Mouse (Mus musculus) adrenal gland, adult 2 months (tissue): ENCODE measurements around the gene Fance. TPM values are rescaled to one million over a fixed set of nuclear protein-coding genes. Genes with fewer than 3 reads are reported as not detected.

Experiments used
- polyA plus RNA-seq: library from polyadenylated mRNA; depleted of rRNA; stranded (reverse); fragments of >200 nt; gene quantifications from 2 replicates; pipeline ENCODE4 v1.2.3, GENCODE M21; 2012; rRNA removed
- total RNA-seq, 2 experiments: library from RNA; stranded (reverse); gene quantifications; 2 replicates each; pipeline ENCODE4 v1.2.3; 2021

The Fance gene
- total and polyA plus RNA-seq, 3 experiments = 19.5 to 31.5 (median 22.5) TPM

Other genes with a start within 250 kb of the Fance start
- under 1 TPM in 1 of 2 experiments, not detected in 1; 0.24 TPM for gene Tcp11, start 232.9 kb upstream of the Fance start, total RNA-seq
- gene Tcp11, start 232.9 kb upstream of the Fance start, polyA plus RNA-seq = 0.08 TPM in 1 of 2 replicates, not detected in the other
- 10 to 100 TPM in 1 of 2 experiments, 1 to 10 TPM in 1; 9.8 to 16.7 TPM for gene Scube3, start 171.4 kb upstream of the Fance start, total RNA-seq
- gene Scube3, start 171.4 kb upstream of the Fance start, polyA plus RNA-seq = 28.1 and 33.1 TPM in 2 replicates
- 10 to 100 TPM; 31.3 to 39.2 TPM for gene Zfp523, start 136.4 kb upstream of the Fance start, total RNA-seq
- 118 and 122 TPM in 2 replicates for gene Zfp523, start 136.4 kb upstream of the Fance start, polyA plus RNA-seq
- 1 to 10 TPM; 1.5 to 1.8 TPM for gene Def6, start 105.7 kb upstream of the Fance start, total RNA-seq
- 2.8 and 3.3 TPM in 2 replicates for gene Def6, start 105.7 kb upstream of the Fance start, polyA plus RNA-seq
- 10 to 100 TPM; 39.3 to 60.3 TPM for gene Ppard, start 80.8 kb upstream of the Fance start, total RNA-seq
- 58.0 and 65.5 TPM in 2 replicates for gene Ppard, start 80.8 kb upstream of the Fance start, polyA plus RNA-seq
- gene Rpl10a, start 15.0 kb downstream of the Fance start, total RNA-seq = 100 to 1,000 TPM; 826 to 935 TPM
- gene Rpl10a, start 15.0 kb downstream of the Fance start, polyA plus RNA-seq = 2,217 and 2,897 TPM in 2 replicates
- 10 to 100 TPM in 1 of 2 experiments, 1 to 10 TPM in 1; 8.6 to 12.5 TPM for gene Tead3, start 37.3 kb downstream of the Fance start, total RNA-seq
- 15.9 and 17.6 TPM in 2 replicates for gene Tead3, start 37.3 kb downstream of the Fance start, polyA plus RNA-seq
- gene Tulp1, start 51.7 kb downstream of the Fance start, total RNA-seq = not detected
- gene Tulp1, start 51.7 kb downstream of the Fance start, polyA plus RNA-seq = 0.49 and 0.91 TPM in 2 replicates
- 10 to 100 TPM; 68.0 to 69.5 TPM for gene Fkbp5, start 204.0 kb downstream of the Fance start, total RNA-seq
- 24.4 and 27.1 TPM in 2 replicates for gene Fkbp5, start 204.0 kb downstream of the Fance start, polyA plus RNA-seq
- gene Armc12, start 217.3 kb downstream of the Fance start, total RNA-seq = not detected
- gene Armc12, start 217.3 kb downstream of the Fance start, polyA plus RNA-seq = not detected in 2 replicates
- gene Clpsl2, start 235.9 kb downstream of the Fance start, total RNA-seq = not detected
- not detected in 2 replicates for gene Clpsl2, start 235.9 kb downstream of the Fance start, polyA plus RNA-seq
- gene Clps, start 247.2 kb downstream of the Fance start, total RNA-seq = not detected
- 1.4 and 45.4 TPM in 2 replicates for gene Clps, start 247.2 kb downstream of the Fance start, polyA plus RNA-seq